Mouse (Mus musculus) embryonic stem cell, embryonic (primary cell): ENCODE results near the gene Tmie.

Experiments
- CTCF ChIA-PET, 4 experiments: fragments of 300-600 bp in 2 of 4; fragments of 350-600 bp in 2 of 4; sonication (Branson Sonifier 250); formaldehyde crosslinking; loops; one replicate each; lab custom pipeline; 2022; ENCODE audit warnings: inconsistent platforms in 2 of 4; lab: Charles Lee
- POLR2A ChIA-PET, 4 experiments: fragments of 300-600 bp in 2 of 4; fragments of 350-600 bp in 2 of 4; sonication (Branson Sonifier 250); formaldehyde crosslinking; loops; one replicate each; lab custom pipeline; 2022; ENCODE audit warnings: antibody characterized with exemption in 4 of 4, inconsistent platforms in 1 of 4; lab: Charles Lee

Gene Tmie

GRCm38 (mm10) chr9:110833021-110833420 lies 46.9 kb downstream of the Tmie start:
- CTCF ChIA-PET, result interaction anchor here in 1 of 4 experiments (0.8 kb wide), 1 partner anchor 52 kb away, joined by 3 read pairs; no protein-coding TSS in a partner anchor
- POLR2A ChIA-PET, result interaction anchor here in 3 of 4 experiments (0.7 to 1.6 kb wide), 6 partner anchors 16 to 438 kb away, joined by 3 to 4 read pairs (median 3); partner anchors contain the start of genes Epm2aip1 (in 1 of the 3), Mlh1 (in 1 of the 3) and Prss42 (in 1 of the 3)

GRCm38 (mm10) chr9:110826390-110826789 lies 53.5 kb downstream of the Tmie start, which contains the start of gene Prss43:
Prss43 (plus strand) TSS chr9:110826690.
- POLR2A ChIA-PET, result interaction anchor here in 1 of 4 experiments (0.6 to 0.7 kb wide), 3 partner anchors 32 to 113 kb away, joined by 3 to 4 read pairs (median 3); no protein-coding TSS in a partner anchor
- CTCF ChIA-PET, result interaction anchor here in 1 of 4 experiments (0.6 to 0.7 kb wide), 2 partner anchors 41 to 96 kb away, joined by 3 to 4 read pairs; no protein-coding TSS in a partner anchor

DNA sequence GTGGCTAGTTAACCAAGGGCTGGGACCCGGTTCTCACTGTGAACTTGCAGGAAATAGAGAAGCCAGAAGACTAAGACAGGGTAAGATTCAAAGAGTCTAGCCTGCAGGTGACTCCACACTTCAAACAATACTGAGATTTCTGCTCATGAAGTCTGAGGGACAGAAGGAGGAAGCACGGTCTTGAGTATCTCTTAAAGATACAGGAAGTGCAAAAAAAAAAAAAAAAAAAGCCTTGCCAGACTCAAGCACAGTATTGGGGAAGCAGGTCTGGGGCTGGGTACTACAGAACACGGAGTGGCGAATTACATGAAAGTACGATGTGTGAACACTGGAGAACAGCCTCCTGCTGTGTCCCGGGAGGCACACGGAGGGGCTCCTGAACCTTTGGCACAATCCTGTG lies 54.1 kb downstream of the Tmie start:
- POLR2A ChIA-PET, result interaction anchor here in 1 of 4 experiments (0.6 kb wide), 1 partner anchor 32 kb away, joined by 3 read pairs; no protein-coding TSS in a partner anchor
- CTCF ChIA-PET, result no interaction called here

GRCm38 (mm10) chr9:110825426-110825825 lies 54.5 kb downstream of the Tmie start:
- ChIA-PET CTCF (no interaction called here), POLR2A (no interaction called here)

GRCm38 (mm10) chr9:110821436-110821835 lies 58.5 kb downstream of the Tmie start:
- CTCF ChIA-PET, result interaction anchor here in 3 of 4 experiments (0.6 to 1.2 kb wide), 5 partner anchors 40 to 69 kb away, joined by 3 to 4 read pairs (median 3); no protein-coding TSS in a partner anchor
- POLR2A ChIA-PET, result interaction anchor here in 2 of 4 experiments (0.5 to 1.2 kb wide), 2 partner anchors 40 to 105 kb away, joined by 3 read pairs; no protein-coding TSS in a partner anchor

DNA sequence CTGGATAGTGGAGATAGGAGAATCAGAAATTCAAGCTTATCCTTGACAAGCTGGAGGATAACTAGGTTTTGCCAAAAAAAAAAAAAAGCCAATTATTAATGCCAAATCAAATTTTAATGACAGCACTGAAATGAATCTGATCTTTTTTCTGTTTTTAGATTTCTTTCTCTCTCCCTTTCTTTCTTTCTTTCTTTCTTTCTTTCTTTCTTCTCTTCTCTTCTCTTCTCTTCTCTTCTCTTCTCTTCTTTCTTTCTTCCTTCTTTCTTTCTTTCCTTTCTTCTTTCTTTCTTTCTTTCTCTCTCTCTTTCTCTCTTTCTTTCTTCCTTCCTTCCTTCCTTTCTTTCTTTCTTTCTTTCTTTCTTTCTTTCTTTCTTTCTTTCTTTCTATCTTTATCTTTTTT lies 59.4 kb downstream of the Tmie start:
- ChIA-PET POLR2A (interaction anchor here in 2 of 4 experiments (1.0 to 1.2 kb wide), 2 partner anchors 39 to 45 kb away, joined by 3 read pairs; no protein-coding TSS in a partner anchor), CTCF (interaction anchor here in 3 of 4 experiments (0.6 to 1.0 kb wide), 3 partner anchors 39 to 133 kb away, joined by 3 to 7 read pairs (median 4); no protein-coding TSS in a partner anchor)
